Mouse (Mus musculus) ES-E14 (cell line): ENCODE results near the gene Mief1.

ENCODE experiments used
- CHD2 ChIP-seq: IDR thresholded peaks from 2 replicates; pipeline ENCODE4 v1.6.1; 2014; ENCODE audit warnings: mild to moderate bottlenecking, low read depth, low read length, inconsistent platforms
- HCFC1 ChIP-seq: IDR thresholded peaks from 2 replicates; pipeline ENCODE4 v1.6.1; 2012; ENCODE audit warnings: low read length, inconsistent platforms, borderline replicate concordance; ENCODE audit not compliant: insufficient read depth
- MAFK ChIP-seq: IDR thresholded peaks from 2 replicates; pipeline ENCODE4 v1.6.1; 2014; ENCODE audit warnings: mild to moderate bottlenecking, low read depth, low read length, inconsistent platforms; ENCODE audit not compliant: insufficient read depth

DNA sequence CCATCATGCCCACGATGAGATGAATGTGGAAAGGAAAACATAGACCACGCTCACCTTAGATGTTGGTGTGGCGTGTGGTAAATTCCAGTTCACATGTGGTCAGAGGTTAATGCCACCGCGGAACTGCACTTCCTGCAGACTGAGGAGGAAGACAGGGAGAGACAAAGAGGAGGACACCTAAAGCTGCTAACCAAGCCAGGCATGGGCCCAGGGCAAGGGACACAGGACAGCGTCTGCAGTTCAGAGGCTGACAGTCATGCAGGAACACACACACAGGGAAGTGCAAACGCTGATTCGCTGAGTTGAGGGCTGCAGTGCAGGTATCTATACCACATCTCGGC is 17.4 kb upstream of the Mief1 start:
- no peak for TF ChIP-seq MAFK
- no peak for TF ChIP-seq CHD2
- TF ChIP-seq HCFC1, result no peak
